Mouse (Mus musculus): ENCODE data around the gene Atp2b2.

Gene Atp2b2

DNA sequence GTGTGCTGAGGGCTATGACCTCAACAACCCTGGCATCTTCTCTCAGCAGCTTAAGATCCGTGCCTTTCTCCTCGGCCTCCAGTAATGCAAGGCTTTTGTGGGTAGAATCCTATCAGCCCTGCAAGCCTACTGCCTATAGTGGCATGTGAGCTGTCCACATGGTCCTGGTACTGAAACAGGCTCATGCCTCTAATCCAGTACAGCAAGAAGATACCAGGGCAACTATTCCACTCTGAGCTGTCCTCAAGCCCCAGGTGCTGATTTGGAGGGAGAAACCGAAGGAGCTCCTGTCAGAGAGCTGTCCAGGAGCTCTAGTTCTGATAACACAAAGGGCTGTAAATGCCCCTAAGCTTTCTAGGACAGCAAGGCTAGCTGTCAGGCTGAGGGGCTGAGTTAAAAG is 190.1 kb downstream of the Atp2b2 start:
- DNase-seq: peak; percentile 92

DNA sequence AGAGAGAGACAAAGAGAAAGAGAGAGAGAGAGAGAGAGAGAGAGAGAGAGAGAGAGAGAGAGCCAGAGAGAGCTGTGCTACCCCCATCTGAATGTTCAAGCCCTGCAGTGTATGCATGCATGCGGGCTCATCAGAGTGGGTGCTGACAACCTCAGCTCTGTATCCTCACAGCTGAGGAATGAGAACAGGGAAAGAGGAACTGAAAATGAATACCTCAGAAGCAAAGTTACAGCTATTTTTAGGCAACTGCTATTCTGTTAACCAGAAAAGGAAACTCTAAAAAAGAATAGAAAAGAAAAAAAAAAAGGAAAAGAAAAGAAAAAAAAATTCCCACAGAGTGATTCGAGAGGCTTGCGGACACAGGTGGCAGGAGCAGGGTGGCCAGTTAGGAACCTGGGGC is 192.6 kb downstream of the Atp2b2 start:
- no peak for DNase-seq

- no peak for DNase-seq
Measured at GRCm38 (mm10) chr6:113848655-113849054, 193.8 kb downstream of the Atp2b2 start.

- no peak for DNase-seq
Measured at GRCm38 (mm10) chr6:113847092-113847491, 195.3 kb downstream of the Atp2b2 start.

DNA sequence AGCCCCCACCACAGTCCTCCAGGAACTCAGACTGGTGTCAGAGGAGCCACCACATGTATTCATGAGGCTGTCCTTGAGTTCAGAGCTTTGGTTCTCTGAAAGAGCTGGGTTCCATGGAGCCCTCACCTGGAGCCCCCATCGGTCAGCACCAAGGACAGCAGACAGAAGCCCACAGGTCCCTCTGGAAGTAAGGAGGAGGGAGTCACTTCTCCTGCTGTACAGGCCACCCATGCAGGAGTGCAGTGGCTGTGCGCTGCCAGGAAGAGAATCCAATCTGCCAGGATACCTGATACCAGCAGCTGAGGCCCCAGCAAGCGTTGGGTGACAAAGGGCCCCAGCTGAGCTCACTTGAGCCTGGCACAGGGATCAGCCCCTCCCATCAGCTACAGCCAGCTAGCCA is 199.2 kb downstream of the Atp2b2 start:
- peak; percentile 46 for DNase-seq

DNA sequence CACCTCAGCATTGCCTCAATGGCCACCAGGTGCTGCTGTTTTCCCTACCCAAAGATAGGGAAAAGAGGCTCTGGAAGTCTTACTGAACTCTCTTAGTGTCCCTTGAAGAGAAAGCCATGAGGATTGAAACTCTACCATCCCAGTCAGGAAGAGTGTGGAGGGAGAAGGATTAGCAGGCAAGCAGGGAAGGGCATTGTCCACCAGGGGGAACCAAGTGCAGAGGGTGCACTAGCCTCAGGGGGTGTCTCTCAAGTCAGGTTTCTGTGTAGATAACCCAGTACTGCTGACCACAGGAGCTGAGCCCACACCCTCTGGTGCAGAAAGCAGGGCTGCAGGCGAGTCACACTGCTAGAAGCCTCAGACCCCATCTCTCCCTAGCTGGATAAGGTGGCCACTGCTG is 203.9 kb downstream of the Atp2b2 start:
- DNase-seq: no peak

GRCm38 (mm10) chr6:113837740-113838139 is 204.7 kb downstream of the Atp2b2 start:
- no peak for DNase-seq

DNA sequence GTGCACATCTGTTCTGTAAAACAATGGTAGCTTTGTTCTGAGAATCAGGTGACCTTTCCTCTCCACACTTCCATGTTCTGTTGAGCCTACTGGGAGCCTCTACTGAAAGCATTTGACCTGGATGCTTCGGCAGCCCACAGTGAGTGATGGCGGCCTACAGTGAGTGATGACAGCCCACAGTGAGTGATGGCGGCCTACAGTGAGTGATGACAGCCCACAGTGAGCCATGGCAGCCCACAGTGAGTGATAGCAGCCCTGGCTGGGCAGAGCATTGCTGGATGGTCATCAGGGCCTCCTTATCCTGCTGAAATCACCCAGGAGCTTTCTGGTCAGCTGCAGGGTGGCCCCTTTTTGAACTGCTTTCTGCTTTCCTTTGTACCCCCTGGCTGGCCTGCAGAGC is 205.9 kb downstream of the Atp2b2 start:
- no peak for DNase-seq

- no peak for DNase-seq
Measured at GRCm38 (mm10) chr6:113830463-113830862, 211.9 kb downstream of the Atp2b2 start.

DNA sequence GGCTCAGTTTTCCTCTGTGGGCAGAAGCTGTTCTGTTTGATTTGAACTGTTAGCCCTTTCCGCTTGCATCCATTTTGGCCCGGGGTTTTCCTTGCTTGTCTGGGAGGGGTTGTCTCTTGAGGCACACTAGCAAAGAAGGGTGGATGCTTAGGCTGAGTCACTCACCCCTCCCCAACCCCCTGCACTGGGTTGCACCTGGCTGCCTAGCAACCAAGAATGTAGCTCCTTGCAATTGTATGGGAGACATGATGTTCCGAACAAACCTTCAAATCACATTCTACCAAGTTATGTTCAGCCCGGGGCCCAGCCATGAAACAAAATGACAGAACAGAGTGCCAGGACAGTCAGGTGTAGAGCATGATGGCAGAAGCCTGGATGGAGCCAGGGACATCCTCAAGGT is 215.1 kb downstream of the Atp2b2 start:
- DNase-seq: no peak

DNA sequence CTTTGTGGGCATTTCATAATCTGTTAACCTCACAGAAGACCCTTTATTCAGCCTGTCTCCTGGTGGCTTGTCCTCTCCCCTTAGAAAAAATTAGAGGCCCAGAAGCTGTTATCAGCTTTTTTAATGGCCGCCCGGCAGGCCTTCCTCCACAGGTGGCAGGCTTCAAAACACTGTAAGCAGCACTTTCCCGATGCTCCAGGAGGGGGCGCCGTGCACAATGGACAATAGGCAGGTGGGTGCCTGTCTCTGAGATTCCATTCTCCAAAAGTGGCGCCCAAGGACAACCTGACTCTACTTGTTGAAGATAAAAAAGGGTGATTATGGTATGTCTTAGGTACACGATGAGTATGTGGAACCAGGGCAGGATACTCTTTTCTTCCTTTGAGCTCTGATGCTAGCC is 220.0 kb downstream of the Atp2b2 start:
- peak; percentile 38 for DNase-seq

DNA sequence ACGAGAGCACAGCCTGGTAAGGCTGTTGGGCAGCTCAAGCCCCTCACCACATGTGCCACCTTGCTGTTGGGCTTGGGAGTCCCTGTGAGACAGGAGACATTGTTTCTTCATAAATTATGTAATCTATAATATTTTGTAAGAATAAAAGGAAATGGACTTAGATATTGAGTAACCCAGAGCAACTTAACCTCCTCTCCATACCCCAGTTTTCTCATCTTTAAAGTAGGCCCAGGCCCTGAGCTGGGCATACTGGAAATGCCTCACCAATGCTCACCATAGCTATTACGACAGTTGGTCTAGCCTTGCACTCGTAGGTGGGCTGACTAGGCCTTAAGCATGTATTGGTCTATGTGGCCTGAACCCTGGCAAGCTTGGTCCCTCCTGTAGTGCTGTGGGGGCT is 225.7 kb downstream of the Atp2b2 start:
- DNase-seq: no peak

GRCm38 (mm10) chr6:113811462-113811861 is 231.0 kb downstream of the Atp2b2 start:
- DNase-seq: no peak

- no peak for DNase-seq
Measured at GRCm38 (mm10) chr6:113810667-113811066, 231.7 kb downstream of the Atp2b2 start.

DNA sequence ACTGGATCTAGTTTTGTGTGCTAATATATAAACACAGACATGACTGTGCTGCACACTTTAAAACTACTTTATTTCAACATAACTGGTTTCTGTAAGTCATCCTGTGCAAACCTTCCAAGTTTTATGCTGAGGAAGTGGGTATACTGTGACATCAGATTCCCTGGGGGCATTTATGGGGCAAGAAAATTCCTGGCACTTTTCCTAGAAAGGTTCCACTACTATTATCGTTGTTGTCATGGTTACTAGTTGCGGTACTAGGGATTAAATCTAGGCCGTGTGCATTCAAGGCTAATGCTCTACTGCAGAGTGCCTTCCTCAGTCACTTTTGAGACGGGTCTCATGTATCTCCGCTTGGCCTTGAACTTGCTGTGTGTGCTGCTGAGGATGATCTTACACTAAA is 236.2 kb downstream of the Atp2b2 start:
- DNase-seq: no peak

DNA sequence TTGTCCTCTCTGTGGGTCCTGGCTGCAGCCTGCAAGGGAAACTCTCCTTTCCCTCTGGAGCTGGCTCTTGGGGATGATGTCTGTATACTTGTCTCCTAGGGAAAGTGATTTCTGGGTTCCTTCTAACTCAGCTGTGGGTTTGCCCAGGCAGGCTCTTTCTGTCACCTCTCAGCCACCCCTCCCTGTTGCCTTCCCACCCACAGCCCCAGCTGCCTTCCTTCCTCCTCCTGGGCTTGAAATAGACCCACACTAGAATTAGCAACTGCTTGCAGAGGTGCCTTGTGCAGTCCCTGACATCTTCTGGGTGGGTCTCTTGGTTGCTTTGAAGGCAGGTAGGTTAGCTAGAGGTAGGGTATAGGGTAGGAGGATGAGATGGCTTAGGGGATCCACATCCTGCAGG is 241.2 kb downstream of the Atp2b2 start:
- no peak for DNase-seq

DNA sequence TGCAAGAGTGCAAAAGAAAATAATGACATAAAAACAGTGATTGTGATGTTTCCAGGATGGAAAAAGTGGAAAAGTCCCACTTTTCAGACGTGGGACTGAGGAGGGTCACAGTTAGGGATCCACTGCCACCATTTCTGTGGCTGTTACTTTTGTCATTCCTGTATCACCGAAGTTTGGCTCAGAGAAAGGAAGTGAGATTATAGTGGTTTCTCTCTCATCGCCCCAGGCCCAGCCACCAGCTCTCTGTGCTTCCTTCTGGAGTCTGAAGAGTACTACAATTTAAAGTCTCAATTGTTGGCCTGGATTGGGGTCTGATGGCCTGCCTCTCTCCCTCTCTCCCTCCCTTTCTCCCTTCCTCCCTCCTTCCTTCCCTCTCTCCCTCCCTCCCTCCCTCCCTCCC is 242.5 kb downstream of the Atp2b2 start:
- no peak for DNase-seq

GRCm38 (mm10) chr6:113799349-113799748 is 243.1 kb downstream of the Atp2b2 start:
- no peak for DNase-seq

GRCm38 (mm10) chr6:113798921-113799320 is 243.5 kb downstream of the Atp2b2 start:
- no peak for DNase-seq

DNA sequence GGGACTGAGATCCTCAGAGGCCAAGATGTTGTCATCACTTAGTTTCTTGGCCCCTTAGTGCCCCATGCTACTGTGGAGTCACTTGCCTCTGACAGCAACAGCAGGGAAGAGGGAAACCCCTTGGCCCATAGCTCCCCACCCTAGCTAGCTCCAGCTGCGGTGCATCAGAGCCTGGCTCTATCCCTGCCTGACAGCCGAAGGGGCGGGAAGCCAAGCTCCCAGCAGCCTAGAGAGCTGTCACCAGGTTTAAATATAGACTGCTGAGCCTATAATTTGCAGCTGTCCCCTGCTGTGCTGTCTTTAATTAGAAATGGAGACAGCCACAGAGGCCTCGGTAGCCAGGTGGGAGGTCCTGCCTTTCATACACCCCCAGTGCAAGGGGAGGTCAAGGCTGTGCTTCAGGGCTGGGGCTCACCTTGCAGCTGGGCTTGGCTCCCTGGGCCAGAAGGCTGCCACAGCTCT is 247.1 kb downstream of the Atp2b2 start:
- peak; percentile 86 for DNase-seq

DNA sequence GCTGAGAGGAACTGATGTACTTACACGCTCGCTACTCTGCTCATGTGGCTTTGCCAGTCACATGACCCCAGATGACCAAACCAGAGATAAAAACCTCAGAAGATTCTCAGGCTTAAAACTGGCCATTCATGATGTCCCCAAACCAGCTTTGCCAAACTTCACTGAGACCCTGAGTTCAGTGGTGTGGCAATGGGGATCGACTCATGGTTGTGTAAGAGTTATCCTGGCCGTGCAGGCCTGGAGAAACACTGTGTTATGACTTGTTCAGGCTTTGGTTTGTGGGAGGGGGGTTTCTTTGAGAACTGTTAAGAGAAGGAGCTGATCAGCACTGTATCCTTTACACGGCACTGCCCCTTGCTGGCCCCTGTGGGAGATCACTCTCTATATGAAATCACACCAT is 250.0 kb downstream of the Atp2b2 start:
- DNase-seq: no peak

DNA sequence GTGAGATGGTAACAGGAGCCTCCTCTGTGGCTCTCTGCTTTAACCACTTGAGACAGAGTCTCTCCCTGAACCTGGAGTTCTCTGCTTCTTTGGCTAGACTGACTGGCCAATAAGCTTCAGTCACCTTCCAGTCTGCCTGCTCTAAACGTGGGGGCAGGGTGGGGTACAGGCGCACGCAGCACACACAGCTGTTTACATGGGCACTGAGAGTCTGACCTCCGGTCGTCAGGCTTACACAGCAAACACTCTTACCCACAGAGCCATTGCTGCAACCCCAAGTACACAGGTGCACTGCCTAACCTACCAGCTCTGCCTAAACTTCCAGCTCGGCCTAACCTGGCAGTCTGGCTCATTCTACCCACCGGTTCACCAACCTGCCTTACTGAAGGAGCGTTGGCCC is 251.4 kb downstream of the Atp2b2 start:
- no peak for DNase-seq

DNA sequence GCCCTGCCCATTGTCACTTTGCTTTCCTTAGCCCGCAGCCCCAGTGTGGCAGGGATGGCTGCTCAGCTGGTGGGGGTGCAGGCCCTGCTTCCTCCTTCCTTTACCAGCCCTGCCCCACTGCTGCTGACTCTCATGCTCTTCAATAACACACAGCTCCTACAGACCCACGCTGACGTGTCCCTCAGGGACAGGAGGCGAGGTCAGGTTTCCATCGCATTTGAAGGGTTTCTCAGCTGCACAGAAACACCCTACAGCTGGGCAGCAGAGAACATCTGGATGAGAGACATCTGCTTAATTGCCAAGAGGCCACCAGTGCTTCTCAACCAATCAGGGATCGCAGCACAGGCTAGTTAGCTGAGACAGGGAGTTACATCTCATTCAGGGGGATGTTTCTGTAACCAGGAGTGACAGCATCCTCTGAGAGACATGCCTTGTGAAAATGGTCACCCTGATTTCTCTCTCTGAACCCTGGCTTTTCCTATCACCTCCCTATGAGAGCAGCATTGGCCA is 254.9 kb downstream of the Atp2b2 start:
- no peak for DNase-seq

- no peak for DNase-seq
Measured at GRCm38 (mm10) chr6:113785658-113786057, 256.8 kb downstream of the Atp2b2 start.

- no peak for DNase-seq
Measured at GRCm38 (mm10) chr6:113778229-113778753, 264.1 kb downstream of the Atp2b2 start.
